Mouse (Mus musculus) liver, embryonic 14.5 days (tissue): Measurements from ENCODE around the gene Polr3gl.

Experiments used
- CTCF ChIP-seq: IDR thresholded peaks from 2 replicates; pipeline ENCODE4 v1.5.1; 2016; ENCODE audit warnings: antibody characterized with exemption, low read depth, control low read depth
- EP300 ChIP-seq: IDR thresholded peaks from 2 replicates; pipeline ENCODE4 v1.6.1; 2016; ENCODE audit warnings: antibody characterized with exemption, low read depth

GRCm38 (mm10) chr3:96581771-96582515, 12.0 kb downstream of the Polr3gl start:
- TF ChIP-seq CTCF, result no peak
- TF ChIP-seq EP300, result no peak
